Mouse (Mus musculus): Measurements from ENCODE around the gene Prmt8. TPM values are rescaled to one million over a fixed set of nuclear protein-coding genes. Genes with fewer than 3 reads are reported as not detected.

Gene Prmt8
- total and polyA plus RNA-seq, 2 experiments = not detected

- Histone ChIP-seq H3K4me3 (ENCODE audit: insufficient read depth, low read depth, low read length) (no peak overlapping the region), H3K27me3 (ENCODE audit: control insufficient read depth, insufficient read depth, low read length) (peaks cover 14% of the 10 kb centered on the region; the same call in 1 of the 2 replicates), H3K36me3 (ENCODE audit: control insufficient read depth, insufficient read depth, low read length) (no peaks in the 10 kb centered on the region), H3K79me2 (ENCODE audit: control insufficient read depth, insufficient read depth, low read length) (no peaks in the 10 kb centered on the region), H3K4me1 (ENCODE audit: control insufficient read depth, insufficient read depth, low read length) (no peaks in the 10 kb centered on the region), H3K9ac (ENCODE audit: low read depth, low read length) (no peak overlapping the region), H3K27ac (replicated peaks; ENCODE audit: insufficient read depth, low read depth, low read length) (no peak overlapping the region)
- DNase-seq (ENCODE audit: extremely low read depth, low read depth, low spot score) = no peak
- no peak for TF ChIP-seq CTCF (IDR thresholded peaks at IDR 0.05; ENCODE audit: low read depth, low read length)
- no peak for TF ChIP-seq POLR2A (IDR thresholded peaks at IDR 0.05; ENCODE audit: extremely low read depth, insufficient read depth, low read length)
- WGBS = 2% methylated on average over 62 of the region's 64 CpGs
These were observed 524 bp downstream of the Prmt8 start for GRCm38 (mm10) chr6:127768621-127769274.

- H3K9ac ChIP-seq (ENCODE audit: low read depth, low read length) = no peak overlapping the region
- H3K27ac ChIP-seq (replicated peaks; ENCODE audit: insufficient read depth, low read depth, low read length) = no peak overlapping the region
- no peak overlapping the region for H3K4me3 ChIP-seq (ENCODE audit: insufficient read depth, low read depth, low read length)
- TF ChIP-seq POLR2A (IDR thresholded peaks at IDR 0.05; ENCODE audit: extremely low read depth, insufficient read depth, low read length) = no peak
- TF ChIP-seq CTCF (IDR thresholded peaks at IDR 0.05; ENCODE audit: low read depth, low read length) = no peak
- 2% methylated on average over 49 of the region's 49 CpGs for WGBS
- no peaks in the 10 kb centered on the region for H3K4me1 ChIP-seq (ENCODE audit: control insufficient read depth, insufficient read depth, low read length)
- no peaks in the 10 kb centered on the region for H3K36me3 ChIP-seq (ENCODE audit: control insufficient read depth, insufficient read depth, low read length)
- H3K79me2 ChIP-seq (ENCODE audit: control insufficient read depth, insufficient read depth, low read length) = no peaks in the 10 kb centered on the region
- peaks cover 14% of the 10 kb centered on the region; the same call in 1 of the 2 replicates for H3K27me3 ChIP-seq (ENCODE audit: control insufficient read depth, insufficient read depth, low read length)
- no peak for DNase-seq (ENCODE audit: extremely low read depth, low read depth, low spot score)
These were observed 1.4 kb downstream of the Prmt8 start for GRCm38 (mm10) chr6:127767706-127768493.

GRCm38 (mm10) chr6:127767201-127767705 is 2.0 kb downstream of the Prmt8 start:
- Histone ChIP-seq H3K79me2 (ENCODE audit: control insufficient read depth, insufficient read depth, low read length) (no peaks in the 10 kb centered on the region), H3K4me3 (ENCODE audit: insufficient read depth, low read depth, low read length) (no peak overlapping the region), H3K36me3 (ENCODE audit: control insufficient read depth, insufficient read depth, low read length) (no peaks in the 10 kb centered on the region), H3K27me3 (ENCODE audit: control insufficient read depth, insufficient read depth, low read length) (peaks cover 14% of the 10 kb centered on the region; the same call in 1 of the 2 replicates), H3K9ac (ENCODE audit: low read depth, low read length) (no peak overlapping the region), H3K27ac (replicated peaks; ENCODE audit: insufficient read depth, low read depth, low read length) (no peak overlapping the region), H3K4me1 (ENCODE audit: control insufficient read depth, insufficient read depth, low read length) (no peaks in the 10 kb centered on the region)
- WGBS = 6% methylated on average over 18 of the region's 18 CpGs
- no peak for TF ChIP-seq CTCF (IDR thresholded peaks at IDR 0.05; ENCODE audit: low read depth, low read length)
- TF ChIP-seq POLR2A (IDR thresholded peaks at IDR 0.05; ENCODE audit: extremely low read depth, insufficient read depth, low read length) = no peak
- DNase-seq (ENCODE audit: extremely low read depth, low read depth, low spot score) = no peak

- Histone ChIP-seq H3K4me3 (ENCODE audit: insufficient read depth, low read depth, low read length) (no peak overlapping the region), H3K27me3 (ENCODE audit: control insufficient read depth, insufficient read depth, low read length) (peaks cover 14% of the 10 kb centered on the region; the same call in 1 of the 2 replicates), H3K4me1 (ENCODE audit: control insufficient read depth, insufficient read depth, low read length) (no peaks in the 10 kb centered on the region), H3K27ac (replicated peaks; ENCODE audit: insufficient read depth, low read depth, low read length) (no peak overlapping the region), H3K36me3 (ENCODE audit: control insufficient read depth, insufficient read depth, low read length) (no peaks in the 10 kb centered on the region), H3K9ac (ENCODE audit: low read depth, low read length) (no peak overlapping the region), H3K79me2 (ENCODE audit: control insufficient read depth, insufficient read depth, low read length) (no peaks in the 10 kb centered on the region)
- DNase-seq (ENCODE audit: extremely low read depth, low read depth, low spot score) = no peak
- no peak for TF ChIP-seq POLR2A (IDR thresholded peaks at IDR 0.05; ENCODE audit: extremely low read depth, insufficient read depth, low read length)
- no peak for TF ChIP-seq CTCF (IDR thresholded peaks at IDR 0.05; ENCODE audit: low read depth, low read length)
- 2% methylated on average over 28 of the region's 28 CpGs for WGBS
These were observed 2.6 kb downstream of the Prmt8 start for GRCm38 (mm10) chr6:127766641-127767200.

- no peak overlapping the region for H3K9ac ChIP-seq (ENCODE audit: low read depth, low read length)
- no peaks in the 10 kb centered on the region for H3K79me2 ChIP-seq (ENCODE audit: control insufficient read depth, insufficient read depth, low read length)
- TF ChIP-seq POLR2A (IDR thresholded peaks at IDR 0.05; ENCODE audit: extremely low read depth, insufficient read depth, low read length) (no peak), CTCF (IDR thresholded peaks at IDR 0.05; ENCODE audit: low read depth, low read length) (no peak)
- no peak overlapping the region for H3K4me3 ChIP-seq (ENCODE audit: insufficient read depth, low read depth, low read length)
- DNase-seq (ENCODE audit: extremely low read depth, low read depth, low spot score) = no peak
- 12% methylated on average over 9 of the region's 11 CpGs for WGBS
- peaks cover 14% of the 10 kb centered on the region; the same call in 1 of the 2 replicates for H3K27me3 ChIP-seq (ENCODE audit: control insufficient read depth, insufficient read depth, low read length)
- no peaks in the 10 kb centered on the region for H3K4me1 ChIP-seq (ENCODE audit: control insufficient read depth, insufficient read depth, low read length)
- H3K27ac ChIP-seq (replicated peaks; ENCODE audit: insufficient read depth, low read depth, low read length) = no peak overlapping the region
- no peaks in the 10 kb centered on the region for H3K36me3 ChIP-seq (ENCODE audit: control insufficient read depth, insufficient read depth, low read length)
These were observed 3.1 kb downstream of the Prmt8 start for GRCm38 (mm10) chr6:127766041-127766604.

All from liver, adult 2 months (tissue).